Comparison of ENCODE assay signal across 8 mouse cellular contexts in the genomic region with DNA sequence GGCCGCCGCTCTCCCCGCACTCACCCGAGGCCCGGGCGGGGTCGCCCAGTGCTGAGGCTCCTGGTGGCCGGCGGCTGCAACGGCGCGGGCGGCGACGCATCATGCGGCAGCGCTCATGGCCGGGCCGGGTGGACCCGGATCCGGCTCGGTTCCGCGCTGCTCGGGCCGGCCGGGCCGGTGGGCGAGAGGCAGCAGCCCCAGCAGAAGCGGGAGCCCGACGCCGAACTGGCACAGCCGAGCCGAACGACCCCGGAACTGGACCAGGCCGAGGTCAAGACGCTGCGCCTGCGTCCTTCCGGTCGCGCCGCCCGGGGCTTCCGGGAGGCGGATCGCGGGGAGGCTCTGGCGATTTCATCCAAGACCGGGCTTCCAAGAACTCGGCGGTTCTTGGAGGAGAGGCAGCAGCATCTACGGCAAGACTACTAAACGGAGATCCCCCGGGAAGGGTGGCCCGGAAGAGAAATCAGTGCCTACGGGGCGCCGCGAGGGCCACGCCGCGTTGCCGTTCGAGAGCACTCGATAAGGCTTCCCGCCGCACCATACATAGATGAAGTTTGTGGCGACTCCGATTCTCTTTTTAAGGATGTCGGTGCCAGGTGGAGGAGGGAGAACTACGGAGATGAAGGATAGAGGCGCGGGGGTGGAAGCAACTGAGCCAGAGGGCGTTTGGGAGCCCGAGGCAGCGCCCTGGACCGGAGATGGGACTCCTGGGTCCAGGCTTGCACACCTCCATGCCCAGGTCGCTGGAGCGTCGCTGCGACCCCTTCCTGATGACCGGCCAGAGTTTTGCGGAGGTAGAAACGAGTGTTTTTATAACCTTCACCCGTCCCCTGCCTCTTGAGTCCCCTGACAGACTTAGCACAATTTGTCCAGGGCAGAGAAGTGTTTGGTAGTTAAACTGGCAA. TPM values are rescaled to one million over a fixed set of nuclear protein-coding genes. Genes with fewer than 3 reads are reported as not detected.
DNase-seq lines count a peak whose midpoint lies in the region; ATAC-seq lines count a peak whose summit lies in the region.

A gene (minus strand): TSS at position 415 of the 905 bp plus-strand sequence.

- H3K4me1 ChIP-seq in forebrain, embryonic 10.5 days, result peaks cover 38% of the 10 kb centered on the region
- H3K4me1 ChIP-seq in heart, embryonic 14.5 days (ENCODE audit: control insufficient read depth in 2 of 2, insufficient read depth in 2 of 2, low read length in 2 of 2), result peaks cover 8 to 22% of the 10 kb centered on the region in 2 experiments
- H3K4me1 ChIP-seq in liver, embryonic 12.5 days, result peaks cover 59% of the 10 kb centered on the region
- peaks cover 18% of the 10 kb centered on the region for H3K4me1 ChIP-seq in stomach, embryonic 14.5 days (ENCODE audit: control insufficient read depth, insufficient read depth, low read length)

- H3K27ac ChIP-seq in forebrain, embryonic 10.5 days, result peak within 1 kb of the TSS; percentile 92
- peak within 1 kb of the TSS; percentile 84 to 92 for H3K27ac ChIP-seq in heart, embryonic 14.5 days (replicated peaks in 1 of 2; ENCODE audit: control insufficient read depth in 1 of 2, insufficient read depth in 1 of 2, low read depth in 2 of 2, low read length in 2 of 2)
- peak within 1 kb of the TSS; percentile 72 for H3K27ac ChIP-seq in liver, embryonic 12.5 days
- H3K27ac ChIP-seq in stomach, embryonic 14.5 days (ENCODE audit: low read length), result peak within 1 kb of the TSS; percentile 88

- peaks cover 7% of the 10 kb centered on the region; the same call in 1 of the 2 replicates for H3K36me3 ChIP-seq in forebrain, embryonic 10.5 days (replicated peaks)
- H3K36me3 ChIP-seq in heart, embryonic 14.5 days (ENCODE audit: control insufficient read depth, insufficient read depth, low read length), result peaks cover 6% of the 10 kb centered on the region; the same call in 1 of the 2 replicates
- H3K36me3 ChIP-seq in liver, embryonic 12.5 days, result 0 out of 2 replicates have a peak, but pooled peaks cover 8% of the 10 kb centered on the region
- H3K36me3 ChIP-seq in stomach, embryonic 14.5 days (ENCODE audit: control insufficient read depth, insufficient read depth, low read length), result no peaks in the 10 kb centered on the region

- H3K4me2 ChIP-seq in heart, embryonic 14.5 days (ENCODE audit: low read length), result peak within 1 kb of the TSS; percentile 94
- H3K4me2 ChIP-seq in liver, embryonic 12.5 days, result peak within 1 kb of the TSS; percentile 89
- peak within 1 kb of the TSS; percentile 81 for H3K4me2 ChIP-seq in stomach, embryonic 14.5 days (replicated peaks; ENCODE audit: low read depth, low read length)

- no peaks in the 10 kb centered on the region for H3K27me3 ChIP-seq in forebrain, embryonic 10.5 days (ENCODE audit: poor library complexity, severe bottlenecking)
- H3K27me3 ChIP-seq in heart, embryonic 14.5 days (ENCODE audit: control insufficient read depth, insufficient read depth, low read length), result no peaks in the 10 kb centered on the region
- H3K27me3 ChIP-seq in liver, embryonic 12.5 days (replicated peaks), result no peaks in the 10 kb centered on the region
- H3K27me3 ChIP-seq in stomach, embryonic 14.5 days (ENCODE audit: control insufficient read depth, insufficient read depth, low read length), result no peaks in the 10 kb centered on the region

- under 1% methylated on average over 86 of the region's 88 CpGs for WGBS in forebrain, embryonic 10.5 days
- WGBS in heart, embryonic 14.5 days, result under 1% methylated on average over 82 of the region's 88 CpGs
- WGBS in liver, embryonic 12.5 days (ENCODE audit: insufficient replicate concordance), result under 1% methylated on average over 86 of the region's 88 CpGs
- under 1% methylated on average over 88 of the region's 88 CpGs for WGBS in stomach, embryonic 14.5 days

- peak within 1 kb of the TSS; percentile 90 for H3K9ac ChIP-seq in heart, embryonic 14.5 days (ENCODE audit: low read length)
- peak within 1 kb of the TSS; percentile 84 for H3K9ac ChIP-seq in liver, embryonic 12.5 days
- peak within 1 kb of the TSS; percentile 82 for H3K9ac ChIP-seq in stomach, embryonic 14.5 days (replicated peaks; ENCODE audit: low read depth, low read length)

- DNase-seq in CD4-positive helper T cell, adult 2 months (ENCODE audit: low read depth, low spot score), result peak; percentile 84
- DNase-seq in brain, embryonic 18.5 days (ENCODE audit: low read depth, low spot score), result peak; percentile 55
- DNase-seq in forebrain, embryonic 10.5 days (ENCODE audit: extremely low spot score, low spot score), result peak; percentile 73
- peak; percentile 87 for DNase-seq in kidney, postnatal 14 days
- DNase-seq in natural killer cell, adult 2 months (ENCODE audit: low spot score in 2 of 2), result peak; percentile 61 to 69

- peak within 1 kb of the TSS; percentile 97 for H3K4me3 ChIP-seq in forebrain, embryonic 10.5 days
- H3K4me3 ChIP-seq in heart, embryonic 14.5 days (ENCODE audit: control insufficient read depth in 1 of 2, insufficient read depth in 1 of 2, low read depth in 1 of 2, low read length in 2 of 2), result peak within 1 kb of the TSS; percentile 92 to 97
- peak within 1 kb of the TSS; percentile 83 for H3K4me3 ChIP-seq in liver, embryonic 12.5 days
- H3K4me3 ChIP-seq in stomach, embryonic 14.5 days (ENCODE audit: low read depth, low read length), result peak within 1 kb of the TSS; percentile 72

- peak; percentile 60 for ATAC-seq in heart, embryonic 14.5 days (ENCODE audit: insufficient number of reproducible peaks, insufficient read depth, low FRiP score, low read depth)
- peak; percentile 80 for ATAC-seq in liver, embryonic 12.5 days
- ATAC-seq in stomach, embryonic 14.5 days (ENCODE audit: insufficient number of reproducible peaks, insufficient read depth, low FRiP score, low read depth), result peak; percentile 69

- H3K9me3 ChIP-seq in forebrain, embryonic 10.5 days, result no peaks in the 10 kb centered on the region
- H3K9me3 ChIP-seq in heart, embryonic 14.5 days (ENCODE audit: control insufficient read depth, low read length), result no peaks in the 10 kb centered on the region
- no peaks in the 10 kb centered on the region for H3K9me3 ChIP-seq in liver, embryonic 12.5 days (replicated peaks)
- H3K9me3 ChIP-seq in stomach, embryonic 14.5 days (ENCODE audit: control insufficient read depth, low read depth, low read length), result no peaks in the 10 kb centered on the region

RNA-seq across cellular contexts. Expression of the gene that starts here (rescaled TPM):
- polyA plus RNA-seq in forebrain, embryonic 10.5 days (2016; fragmentation: Nextera tagmentation; extraction: Ambion mirVana), result 28.3 and 30.2 TPM in 2 replicates
- 29.7 and 32.6 TPM in 2 replicates for polyA plus RNA-seq in heart, embryonic 14.5 days (2014; fragmentation: Nextera tagmentation; extraction: Ambion mirVana)
- polyA plus RNA-seq in liver, embryonic 12.5 days (2016; fragmentation: Nextera tagmentation; extraction: Ambion mirVana), result 26.0 and 26.1 TPM in 2 replicates
- 28.0 and 28.9 TPM in 2 replicates for polyA plus RNA-seq in stomach, embryonic 14.5 days (2014; fragmentation: Nextera tagmentation; extraction: Ambion mirVana)

Comparison
In these comparisons a context has a peak if more than half of its experiments do, and no peak if none do; other contexts are left out.
1. Peak in every context shown above with its lines: DNase-seq, ATAC-seq, H3K4me3 ChIP-seq and H3K27ac ChIP-seq.